In genomic region chr8:105957813-105958212, GRCm38 (mm10) we compare ENCODE assay signal across 11 mouse cellular contexts. TPM values are rescaled to one million over a fixed set of nuclear protein-coding genes. Genes with fewer than 3 reads are reported as not detected.
DNase-seq lines count a peak whose midpoint lies in the region; ATAC-seq and TF ChIP-seq lines count a peak whose summit lies in the region.
"Had no signal": no experiment of that assay in that cellular context is flagged by ENCODE, and none has a peak within 500 bp of the region (broad histone marks: within the 10 kb centered on the region; RNA-seq: fewer than 3 reads in every experiment).

No protein-coding gene starts in this region.

- intact Hi-C loops in left cerebral cortex, adult 2 months (cut with DNase I), result no loop called here
- intact Hi-C loops in left cerebral cortex, postnatal 25 days (cut with DNase I), result no loop called here
- intact Hi-C loops in heart, postnatal 25 days (cut with DNase I), result loop anchor here (2.0 kb wide), 1 partner anchor 19 kb away; the partner anchor contains the start of gene Psmb10

- TF ChIP-seq CTCF in left cerebral cortex, adult 2 months (IDR thresholded peaks at IDR 0.05), result peak; percentile 15

- DNase-seq in left cerebral cortex, adult 2 months (ENCODE audit: extremely low spot score in 1 of 2, low spot score in 2 of 2), result no peak
- DNase-seq in left cerebral cortex, postnatal 25 days (ENCODE audit: low spot score in 2 of 2), result no peak
- DNase-seq in fibroblast of lung, adult 2 months (ENCODE audit: low read depth), result peak; percentile 90
- peak; percentile 35 for DNase-seq in heart, postnatal 25 days (ENCODE audit: low spot score)
- DNase-seq in lung, postnatal 25 days (ENCODE audit: low spot score), result peak; percentile 52
- DNase-seq in cerebellum, adult 18-20 months, result no peak
- no peak for DNase-seq in embryo, embryonic 10 days (ENCODE audit: low spot score)

- H3K4me3 ChIP-seq in left cerebral cortex, adult 2 months, result no peak overlapping the region
- H3K4me3 ChIP-seq: limb, embryonic 13.5 days; midbrain, embryonic 12.5 days had no signal

- ATAC-seq in erythroblast, adult 5-6 weeks (replicated peaks; ENCODE audit: low FRiP score, poor library complexity, severe bottlenecking), result no peak

- no peak overlapping the region for H3K27ac ChIP-seq in left cerebral cortex, adult 2 months
- H3K27ac ChIP-seq: limb, embryonic 13.5 days; midbrain, embryonic 12.5 days had no signal

RNA-seq across cellular contexts. Expression of gene Slc12a4, which starts 8.1 kb away (rescaled TPM):
- total RNA-seq in left cerebral cortex, adult 2 months (2021), result 10 to 100 TPM; 18.2 to 19.8 TPM
- 10 to 100 TPM; 20.0 to 23.3 TPM for total RNA-seq in left cerebral cortex, postnatal 25 days (2021)
- 10 to 100 TPM; 39.4 to 48.7 TPM for total RNA-seq in heart, postnatal 25 days (2021)
- total RNA-seq in erythroblast, adult 5-6 weeks (2015; ENCODE audit: low replicate concordance), result 4.0 and 7.9 TPM in 2 replicates
- total RNA-seq in erythroblast, adult 5-6 weeks (2017; ENCODE audit: low replicate concordance), result 0.68 and 1.4 TPM in 2 replicates

RNA-seq across cellular contexts. Expression of gene Lcat, which starts 14.6 kb away (rescaled TPM):
- 10 to 100 TPM; 25.3 to 25.8 TPM for total RNA-seq in left cerebral cortex, adult 2 months (2021)
- 10 to 100 TPM; 28.0 to 32.5 TPM for total RNA-seq in left cerebral cortex, postnatal 25 days (2021)
- 1 to 10 TPM in 1 of 2 experiments, under 1 TPM in 1; 0.75 to 1.3 TPM for total RNA-seq in heart, postnatal 25 days (2021)
- total RNA-seq in erythroblast, adult 5-6 weeks (2015; ENCODE audit: low replicate concordance), result 1.3 TPM in 1 of 2 replicates, not detected in the other
- not detected in 2 replicates for total RNA-seq in erythroblast, adult 5-6 weeks (2017; ENCODE audit: low replicate concordance)

RNA-seq across cellular contexts. Expression of gene Psmb10, which starts 19.6 kb away (rescaled TPM):
- 10 to 100 TPM; 90.3 to 91.9 TPM for total RNA-seq in left cerebral cortex, adult 2 months (2021)
- 10 to 100 TPM; 84.9 to 92.0 TPM for total RNA-seq in left cerebral cortex, postnatal 25 days (2021)
- 10 to 100 TPM; 64.8 to 68.3 TPM for total RNA-seq in heart, postnatal 25 days (2021)
- total RNA-seq in erythroblast, adult 5-6 weeks (2015; ENCODE audit: low replicate concordance), result 22.9 and 51.4 TPM in 2 replicates
- total RNA-seq in erythroblast, adult 5-6 weeks (2017; ENCODE audit: low replicate concordance), result 7.2 and 13.2 TPM in 2 replicates

RNA-seq across cellular contexts. Expression of gene Dpep3, which starts 21.4 kb away (rescaled TPM):
- total RNA-seq in left cerebral cortex, adult 2 months (2021), result not detected
- total RNA-seq in left cerebral cortex, postnatal 25 days (2021), result not detected
- not detected for total RNA-seq in heart, postnatal 25 days (2021)
- total RNA-seq in erythroblast, adult 5-6 weeks (2015; ENCODE audit: low replicate concordance), result not detected in 2 replicates
- not detected in 2 replicates for total RNA-seq in erythroblast, adult 5-6 weeks (2017; ENCODE audit: low replicate concordance)
- total RNA-seq: gastrocnemius, adult 8-10 months had no signal

RNA-seq across cellular contexts. Expression of gene Ctrl, which starts 24.2 kb away (rescaled TPM):
- 1 to 10 TPM; 1.5 to 2.6 TPM for total RNA-seq in left cerebral cortex, adult 2 months (2021)
- under 1 TPM; 0.85 to 0.96 TPM for total RNA-seq in left cerebral cortex, postnatal 25 days (2021)
- total RNA-seq in heart, postnatal 25 days (2021), result under 1 TPM in 1 of 2 experiments, not detected in 1; 0.31 TPM
- total RNA-seq in erythroblast, adult 5-6 weeks (2015; ENCODE audit: low replicate concordance), result not detected in 2 replicates
- total RNA-seq in erythroblast, adult 5-6 weeks (2017; ENCODE audit: low replicate concordance), result not detected in 2 replicates
- total RNA-seq: gastrocnemius, adult 8-10 months had no signal

Comparison
In these comparisons a context has a peak if more than half of its experiments do, and no peak if none do; other contexts are left out.
1. DNase-seq: peak in fibroblast of lung, adult 2 months (single experiment), heart, postnatal 25 days (single experiment) and lung, postnatal 25 days (single experiment); none in left cerebral cortex, adult 2 months (0 of 2), left cerebral cortex, postnatal 25 days (0 of 2), cerebellum, adult 18-20 months (0 of 2) and embryo, embryonic 10 days (single experiment).
2. RNA of gene Lcat, which starts 14.6 kb away (total RNA-seq): 28.0 to 32.5 TPM in left cerebral cortex, postnatal 25 days and 25.3 to 25.8 TPM in left cerebral cortex, adult 2 months; 0.75 to 1.3 TPM in heart, postnatal 25 days and 1.3 TPM in erythroblast, adult 5-6 weeks; every median in the first group is over 10 times any median in the second.